9 mouse cellular contexts compared by ENCODE assay signal in genomic region chr7:144798471-144798870, GRCm38 (mm10). TPM values are rescaled to one million over a fixed set of nuclear protein-coding genes. Genes with fewer than 3 reads are reported as not detected.
DNase-seq lines count a peak whose midpoint lies in the region; ATAC-seq and TF ChIP-seq lines count a peak whose summit lies in the region.
"Had no signal": no experiment of that assay in that cellular context is flagged by ENCODE, and none has a peak within 500 bp of the region (broad histone marks: within the 10 kb centered on the region; RNA-seq: fewer than 3 reads in every experiment).

No protein-coding gene starts in this region.

- H3K4me2 ChIP-seq in hindbrain, postnatal 0 days (ENCODE audit: low read depth, low read length) = no peak overlapping the region

- no peak overlapping the region for H3K27ac ChIP-seq in hindbrain, postnatal 0 days

- no peaks in the 10 kb centered on the region for H3K4me1 ChIP-seq in hindbrain, postnatal 0 days (ENCODE audit: insufficient read depth, low read length)

- H3K4me3 ChIP-seq in hindbrain, postnatal 0 days (ENCODE audit: low read length) = no peak overlapping the region

- peak; percentile 64 for ATAC-seq in hindbrain, postnatal 0 days
- peak; percentile 89 for ATAC-seq in megakaryocyte progenitor cell, adult 5-6 weeks (replicated peaks; ENCODE audit: poor library complexity)

- no peaks in the 10 kb centered on the region for H3K9me3 ChIP-seq in hindbrain, postnatal 0 days (ENCODE audit: low read length)

- peak; percentile 82 for TF ChIP-seq CTCF in hindbrain, postnatal 0 days (IDR thresholded peaks at IDR 0.05; ENCODE audit: low read depth)

- WGBS in hindbrain, postnatal 0 days = 62% methylated on average over 1 of the region's 1 CpGs

- no peaks in the 10 kb centered on the region for H3K36me3 ChIP-seq in hindbrain, postnatal 0 days (ENCODE audit: insufficient read depth, low read length)

- H3K27me3 ChIP-seq in hindbrain, postnatal 0 days (ENCODE audit: insufficient read depth, low read length) = no peaks in the 10 kb centered on the region

- H3K9ac ChIP-seq in hindbrain, postnatal 0 days (replicated peaks; ENCODE audit: low read length) = no peak overlapping the region

- peak; percentile 42 for DNase-seq in adrenal gland, postnatal 14 days
- DNase-seq in adrenal gland, postnatal 4 days (ENCODE audit: low spot score in 2 of 2) = no peak
- peak; percentile 4 for DNase-seq in A20 (ENCODE audit: low read depth, low spot score)
- peak; percentile 72 for DNase-seq in embryo, embryonic 11 days
- DNase-seq in hindbrain, postnatal 0 days (ENCODE audit: low spot score) = peak; percentile 82
- DNase-seq in yolk sac, embryonic 10.5 days (ENCODE audit: low spot score) = no peak
- DNase-seq in thymus, postnatal 0 days (ENCODE audit: low spot score) = no peak

RNA-seq across cellular contexts. Expression of gene Fgf3, which starts 39.4 kb away (rescaled TPM):
- total RNA-seq in adrenal gland, postnatal 14 days (2021) = 0.70 and 0.83 TPM in 2 replicates
- total RNA-seq in adrenal gland, postnatal 4 days (2021) = 1 to 10 TPM in 1 of 2 experiments, under 1 TPM in 1; 0.82 to 1.1 TPM
- total RNA-seq in hindbrain, postnatal 0 days (2014; rRNA removed) = 30.0 and 34.4 TPM in 2 replicates
- 9.9 and 11.5 TPM in 2 replicates for polyA plus RNA-seq in hindbrain, postnatal 0 days (2015; fragmentation: Nextera tagmentation; extraction: Ambion mirVana)
- 1.0 and 2.1 TPM in 2 replicates for total RNA-seq in megakaryocyte progenitor cell, adult 5-6 weeks (2015)
- total RNA-seq in megakaryocyte progenitor cell, adult 5-6 weeks (2017) = 0.37 and 1.4 TPM in 2 replicates
- polyA plus RNA-seq in thymus, postnatal 0 days (2015; fragmentation: Nextera tagmentation; extraction: Ambion mirVana) = 0.88 and 1.1 TPM in 2 replicates
- polyA plus RNA-seq: gonadal fat pad, adult 2 months had no signal

RNA-seq across cellular contexts. Expression of gene Ano1, which starts 46.7 kb away (rescaled TPM):
- total RNA-seq in adrenal gland, postnatal 14 days (2021) = 34.8 and 40.9 TPM in 2 replicates
- 10 to 100 TPM; 22.7 to 29.3 TPM for total RNA-seq in adrenal gland, postnatal 4 days (2021)
- 5.8 and 9.0 TPM in 2 replicates for total RNA-seq in hindbrain, postnatal 0 days (2014; rRNA removed)
- polyA plus RNA-seq in hindbrain, postnatal 0 days (2015; fragmentation: Nextera tagmentation; extraction: Ambion mirVana) = 8.3 and 8.7 TPM in 2 replicates
- not detected in 2 replicates for total RNA-seq in megakaryocyte progenitor cell, adult 5-6 weeks (2015)
- not detected in 2 replicates for total RNA-seq in megakaryocyte progenitor cell, adult 5-6 weeks (2017)
- 1.3 TPM in 2 replicates for polyA plus RNA-seq in thymus, postnatal 0 days (2015; fragmentation: Nextera tagmentation; extraction: Ambion mirVana)

RNA-seq across cellular contexts. Expression of gene Fgf4, which starts 48.7 kb away (rescaled TPM):
- not detected in 2 replicates for total RNA-seq in adrenal gland, postnatal 14 days (2021)
- not detected for total RNA-seq in adrenal gland, postnatal 4 days (2021)
- total RNA-seq in hindbrain, postnatal 0 days (2014; rRNA removed) = not detected in 2 replicates
- not detected in 2 replicates for polyA plus RNA-seq in hindbrain, postnatal 0 days (2015; fragmentation: Nextera tagmentation; extraction: Ambion mirVana)
- total RNA-seq in megakaryocyte progenitor cell, adult 5-6 weeks (2015) = not detected in 2 replicates
- not detected in 2 replicates for total RNA-seq in megakaryocyte progenitor cell, adult 5-6 weeks (2017)
- 0.04 and 0.27 TPM in 2 replicates for polyA plus RNA-seq in thymus, postnatal 0 days (2015; fragmentation: Nextera tagmentation; extraction: Ambion mirVana)
- polyA plus RNA-seq: gonadal fat pad, adult 2 months had no signal

Comparison
In these comparisons a context has a peak if more than half of its experiments do, and no peak if none do; other contexts are left out.
1. DNase-seq: peak in adrenal gland, postnatal 14 days (single experiment), A20 (single experiment), embryo, embryonic 11 days (single experiment) and hindbrain, postnatal 0 days (single experiment); none in adrenal gland, postnatal 4 days (0 of 2), yolk sac, embryonic 10.5 days (single experiment) and thymus, postnatal 0 days (single experiment).